Mouse (Mus musculus): ENCODE data around the gene Fam185a. TPM values are rescaled to one million over a fixed set of nuclear protein-coding genes. Genes with fewer than 3 reads are reported as not detected.

Gene Fam185a
- polyA plus RNA-seq, 1 experiment from 2014 or later, result 9.4 TPM

GRCm38 (mm10) chr5:21494781-21495180 is 70.0 kb downstream of the Fam185a start:
- no peaks in the 10 kb centered on the region for H3K36me3 ChIP-seq
- H3K4me1 ChIP-seq (replicated peaks), result peaks cover 15% of the 10 kb centered on the region
- ATAC-seq (ENCODE audit: insufficient number of reproducible peaks, low FRiP score), result no peak
- H3K27me3 ChIP-seq (replicated peaks), result no peaks in the 10 kb centered on the region
- no peak overlapping the region for H3K4me2 ChIP-seq
- WGBS, result 50% methylated on average over 3 of the region's 3 CpGs
- no peaks in the 10 kb centered on the region for H3K9me3 ChIP-seq (replicated peaks)
- H3K27ac ChIP-seq (ENCODE audit: poor library complexity, severe bottlenecking), result no peak overlapping the region
- H3K4me3 ChIP-seq, result no peak overlapping the region
- no peak overlapping the region for H3K9ac ChIP-seq

GRCm38 (mm10) chr5:21496321-21496720 is 71.6 kb downstream of the Fam185a start:
- no peaks in the 10 kb centered on the region for H3K36me3 ChIP-seq
- no peaks in the 10 kb centered on the region for H3K27me3 ChIP-seq (replicated peaks)
- WGBS, result 49% methylated on average over 6 of the region's 6 CpGs
- H3K9ac ChIP-seq, result no peak overlapping the region
- no peak overlapping the region for H3K4me2 ChIP-seq
- no peak overlapping the region for H3K27ac ChIP-seq (ENCODE audit: poor library complexity, severe bottlenecking)
- H3K4me1 ChIP-seq (replicated peaks), result peaks cover 10% of the 10 kb centered on the region
- peak; percentile 55; the same call in 1 of the 2 replicates for ATAC-seq (ENCODE audit: insufficient number of reproducible peaks, low FRiP score)
- no peak overlapping the region for H3K4me3 ChIP-seq
- no peaks in the 10 kb centered on the region for H3K9me3 ChIP-seq (replicated peaks)

- H3K4me2 ChIP-seq, result no peak overlapping the region
- ATAC-seq (ENCODE audit: insufficient number of reproducible peaks, low FRiP score), result no peak
- WGBS, result 56% methylated on average over 3 of the region's 3 CpGs
- H3K4me1 ChIP-seq (replicated peaks), result peaks cover 10% of the 10 kb centered on the region
- no peak overlapping the region for H3K9ac ChIP-seq
- no peaks in the 10 kb centered on the region for H3K36me3 ChIP-seq
- H3K4me3 ChIP-seq, result no peak overlapping the region
- H3K9me3 ChIP-seq (replicated peaks), result no peaks in the 10 kb centered on the region
- H3K27ac ChIP-seq (ENCODE audit: poor library complexity, severe bottlenecking), result 0 out of 2 replicates have a peak overlapping the region, but pooled peaks have one; percentile 25
- H3K27me3 ChIP-seq (replicated peaks), result no peaks in the 10 kb centered on the region
Observed at GRCm38 (mm10) chr5:21496881-21497280, 72.1 kb downstream of the Fam185a start.

GRCm38 (mm10) chr5:21498490-21498889 is 73.7 kb downstream of the Fam185a start:
- Histone ChIP-seq H3K4me3 (no peak overlapping the region), H3K36me3 (no peaks in the 10 kb centered on the region), H3K9ac (no peak overlapping the region), H3K4me2 (no peak overlapping the region), H3K9me3 (replicated peaks) (no peaks in the 10 kb centered on the region), H3K4me1 (replicated peaks) (peaks cover 10% of the 10 kb centered on the region), H3K27me3 (replicated peaks) (no peaks in the 10 kb centered on the region), H3K27ac (ENCODE audit: poor library complexity, severe bottlenecking) (no peak overlapping the region)
- no peak for ATAC-seq (ENCODE audit: insufficient number of reproducible peaks, low FRiP score)
- 90% methylated on average over 2 of the region's 2 CpGs for WGBS

- WGBS, result 76% methylated on average over 11 of the region's 11 CpGs
- Histone ChIP-seq H3K9ac (no peak overlapping the region), H3K27ac (ENCODE audit: poor library complexity, severe bottlenecking) (no peak overlapping the region)
Observed at GRCm38 (mm10) chr5:21498925-21499324, 74.2 kb downstream of the Fam185a start.

GRCm38 (mm10) chr5:21500133-21500532 is 75.4 kb downstream of the Fam185a start:
- H3K4me1 ChIP-seq (replicated peaks), result peaks cover 10% of the 10 kb centered on the region
- no peak overlapping the region for H3K27ac ChIP-seq (ENCODE audit: poor library complexity, severe bottlenecking)
- 84% methylated on average over 10 of the region's 10 CpGs for WGBS
- no peak overlapping the region for H3K4me3 ChIP-seq
- no peak overlapping the region for H3K9ac ChIP-seq
- H3K9me3 ChIP-seq (replicated peaks), result no peaks in the 10 kb centered on the region
- no peak for ATAC-seq (ENCODE audit: insufficient number of reproducible peaks, low FRiP score)
- no peaks in the 10 kb centered on the region for H3K36me3 ChIP-seq
- H3K4me2 ChIP-seq, result no peak overlapping the region
- no peaks in the 10 kb centered on the region for H3K27me3 ChIP-seq (replicated peaks)

More at GRCm38 (mm10) chr5:21498925-21499324, 74.2 kb downstream of the Fam185a start:
- H3K36me3 ChIP-seq, result no peaks in the 10 kb centered on the region
- no peak overlapping the region for H3K4me3 ChIP-seq
- no peak for ATAC-seq (ENCODE audit: insufficient number of reproducible peaks, low FRiP score)
- H3K4me2 ChIP-seq, result no peak overlapping the region
- H3K4me1 ChIP-seq (replicated peaks), result peaks cover 10% of the 10 kb centered on the region
- no peaks in the 10 kb centered on the region for H3K9me3 ChIP-seq (replicated peaks)
- H3K27me3 ChIP-seq (replicated peaks), result no peaks in the 10 kb centered on the region

GRCm38 (mm10) chr5:21500941-21501340 is 76.2 kb downstream of the Fam185a start:
- no peak for ATAC-seq (ENCODE audit: insufficient number of reproducible peaks, low FRiP score)
- 87% methylated on average over 2 of the region's 2 CpGs for WGBS
- Histone ChIP-seq H3K4me2 (no peak overlapping the region), H3K9ac (no peak overlapping the region), H3K4me1 (replicated peaks) (peaks cover 10% of the 10 kb centered on the region), H3K9me3 (replicated peaks) (no peaks in the 10 kb centered on the region), H3K36me3 (no peaks in the 10 kb centered on the region), H3K4me3 (no peak overlapping the region), H3K27me3 (replicated peaks) (no peaks in the 10 kb centered on the region), H3K27ac (ENCODE audit: poor library complexity, severe bottlenecking) (no peak overlapping the region)

- Histone ChIP-seq H3K27me3 (replicated peaks) (no peaks in the 10 kb centered on the region), H3K27ac (ENCODE audit: poor library complexity, severe bottlenecking) (no peak overlapping the region), H3K4me1 (replicated peaks) (no peaks in the 10 kb centered on the region; the same call in 1 of the 2 replicates), H3K4me3 (no peak overlapping the region), H3K4me2 (no peak overlapping the region), H3K9ac (no peak overlapping the region), H3K9me3 (replicated peaks) (no peaks in the 10 kb centered on the region), H3K36me3 (no peaks in the 10 kb centered on the region)
- 80% methylated on average over 13 of the region's 13 CpGs for WGBS
- ATAC-seq (ENCODE audit: insufficient number of reproducible peaks, low FRiP score), result no peak
Observed at GRCm38 (mm10) chr5:21502936-21503610, 78.3 kb downstream of the Fam185a start.

- H3K27ac ChIP-seq (ENCODE audit: poor library complexity, severe bottlenecking), result no peak overlapping the region
- 80% methylated on average over 8 of the region's 8 CpGs for WGBS
Observed at GRCm38 (mm10) chr5:21505159-21505558, 80.4 kb downstream of the Fam185a start.

GRCm38 (mm10) chr5:21506887-21507286 is 82.1 kb downstream of the Fam185a start:
- no peaks in the 10 kb centered on the region for H3K9me3 ChIP-seq (replicated peaks)
- H3K27me3 ChIP-seq (replicated peaks), result no peaks in the 10 kb centered on the region
- no peak for ATAC-seq (ENCODE audit: insufficient number of reproducible peaks, low FRiP score)
- H3K36me3 ChIP-seq, result no peaks in the 10 kb centered on the region
- no peaks in the 10 kb centered on the region for H3K4me1 ChIP-seq (replicated peaks)
- WGBS, result 63% methylated on average over 1 of the region's 1 CpGs
- no peak overlapping the region for H3K9ac ChIP-seq
- no peak overlapping the region for H3K27ac ChIP-seq (ENCODE audit: poor library complexity, severe bottlenecking)
- no peak overlapping the region for H3K4me3 ChIP-seq
- H3K4me2 ChIP-seq, result no peak overlapping the region

More at GRCm38 (mm10) chr5:21505159-21505558, 80.4 kb downstream of the Fam185a start:
- Histone ChIP-seq H3K4me1 (replicated peaks) (no peaks in the 10 kb centered on the region; the same call in 1 of the 2 replicates), H3K9me3 (replicated peaks) (no peaks in the 10 kb centered on the region), H3K9ac (no peak overlapping the region), H3K27me3 (replicated peaks) (no peaks in the 10 kb centered on the region), H3K36me3 (no peaks in the 10 kb centered on the region), H3K4me2 (no peak overlapping the region), H3K4me3 (no peak overlapping the region)
- no peak for ATAC-seq (ENCODE audit: insufficient number of reproducible peaks, low FRiP score)

- no peak overlapping the region for H3K27ac ChIP-seq (ENCODE audit: poor library complexity, severe bottlenecking)
- 66% methylated on average over 4 of the region's 4 CpGs for WGBS
- H3K4me2 ChIP-seq, result no peak overlapping the region
- H3K36me3 ChIP-seq, result no peaks in the 10 kb centered on the region
- H3K4me3 ChIP-seq, result no peak overlapping the region
- no peaks in the 10 kb centered on the region for H3K9me3 ChIP-seq (replicated peaks)
- no peak for ATAC-seq (ENCODE audit: insufficient number of reproducible peaks, low FRiP score)
- H3K27me3 ChIP-seq (replicated peaks), result no peaks in the 10 kb centered on the region
- H3K4me1 ChIP-seq (replicated peaks), result peaks cover 16% of the 10 kb centered on the region
- no peak overlapping the region for H3K9ac ChIP-seq
Observed at GRCm38 (mm10) chr5:21509801-21510200, 85.0 kb downstream of the Fam185a start.

- H3K27ac ChIP-seq (ENCODE audit: poor library complexity, severe bottlenecking), result no peak overlapping the region
- peak; percentile 42; the same call in 1 of the 2 replicates for ATAC-seq (ENCODE audit: insufficient number of reproducible peaks, low FRiP score)
Observed at GRCm38 (mm10) chr5:21513363-21513762, 88.6 kb downstream of the Fam185a start.

More at GRCm38 (mm10) chr5:21513363-21513762, 88.6 kb downstream of the Fam185a start:
- Histone ChIP-seq H3K9ac (no peak overlapping the region), H3K36me3 (no peaks in the 10 kb centered on the region), H3K4me2 (no peak overlapping the region), H3K9me3 (replicated peaks) (0 out of 2 replicates have a peak, but pooled peaks cover 3% of the 10 kb centered on the region), H3K4me1 (replicated peaks) (peaks cover 16% of the 10 kb centered on the region), H3K4me3 (no peak overlapping the region), H3K27me3 (replicated peaks) (no peaks in the 10 kb centered on the region)
- WGBS, result 37% methylated on average over 10 of the region's 10 CpGs

Data from heart, embryonic 12.5 days (tissue).